Mouse (Mus musculus) lung, embryonic 14.5 days (tissue): ENCODE data around the gene Rpl3l. TPM values are rescaled to one million over a fixed set of nuclear protein-coding genes. Genes with fewer than 3 reads are reported as not detected.

Source experiments
- ATAC-seq: fragments of 200-750 bp; cut with Nextera tagmentation; 2 replicates; pipeline ENCODE4 v1.8.0; 2017; ENCODE audit warnings: mild to moderate bottlenecking, moderate TSS enrichment, moderate library complexity; ENCODE audit not compliant: insufficient read depth
- DNase-seq: peaks from one replicate; pipeline ENCODE4 v3.0.0-alpha.2; 2015
- H3K27ac ChIP-seq: fragments of 300-500 bp; sonication (generic); 2 replicates; pipeline ENCODE4 v1.5.1; 2014; ENCODE audit warnings: low read depth, mild to moderate bottlenecking, moderate library complexity
- H3K27me3 ChIP-seq: fragments of 300-500 bp; sonication (generic); 2 replicates; pipeline ENCODE4 v1.6.1; 2014; ENCODE audit warnings: low read length, control low read depth; ENCODE audit not compliant: insufficient read depth
- H3K36me3 ChIP-seq: fragments of 300-500 bp; sonication (generic); 2 replicates; pipeline ENCODE4 v1.6.1; 2014; ENCODE audit warnings: control low read depth; ENCODE audit not compliant: insufficient read depth
- H3K4me1 ChIP-seq: fragments of 300-500 bp; sonication (generic); 2 replicates; pipeline ENCODE4 v1.6.1; 2014; ENCODE audit warnings: antibody characterized with exemption, control low read depth; ENCODE audit not compliant: insufficient read depth
- H3K4me2 ChIP-seq: fragments of 300-500 bp; sonication (generic); 2 replicates; pipeline ENCODE4 v1.6.1; 2014; ENCODE audit warnings: mild to moderate bottlenecking
- H3K4me3 ChIP-seq: fragments of 300-500 bp; sonication (generic); 2 replicates; pipeline ENCODE4 v1.5.1; 2014; ENCODE audit warnings: low read depth, low read length
- H3K9ac ChIP-seq: fragments of 300-500 bp; sonication (generic); 2 replicates; pipeline ENCODE4 v1.6.1; 2014
- H3K9me3 ChIP-seq: fragments of 300-500 bp; sonication (generic); 2 replicates; pipeline ENCODE4 v1.6.1; 2016; ENCODE audit warnings: low read depth, low read length, control low read depth
- CTCF ChIP-seq: IDR thresholded peaks from 2 replicates; pipeline ENCODE4 v1.5.1; 2016; ENCODE audit warnings: antibody characterized with exemption, low read depth
- WGBS: fragments of 180-500 bp; shearing (Covaris S2); extraction: QIAGEN DNeasy Blood & Tissue Kit; methylation state at CpG from one replicate; pipeline ENCODE4 v1.1.7; 2014; 5-methylcytosine and 5-hydroxymethylcytosine counted together
- polyA plus RNA-seq: library from polyadenylated mRNA; unstranded; fragments of >200 nt; fragmentation: Nextera tagmentation; extraction: Ambion mirVana; gene quantifications from 2 replicates; pipeline ENCODE4 v1.2.1, GENCODE M21; 2014

Rpl3l gene
- polyA plus RNA-seq, 1 experiment from 2014 or later: not detected

GRCm38 (mm10) chr17:24773241-24773640 is 45.6 kb downstream of the Rpl3l start:
- DNase-seq: no peak
- Histone ChIP-seq H3K36me3 (no peaks in the 10 kb centered on the region), H3K4me3 (no peak overlapping the region), H3K4me2 (no peak overlapping the region), H3K9me3 (no peaks in the 10 kb centered on the region), H3K9ac (no peak overlapping the region), H3K27me3 (peaks cover 5% of the 10 kb centered on the region; the same call in 1 of the 2 replicates), H3K27ac (no peak overlapping the region), H3K4me1 (no peaks in the 10 kb centered on the region)
- WGBS: 83% methylated on average over 5 of the region's 5 CpGs
- peak; percentile 22; the same call in 1 of the 2 replicates for TF ChIP-seq CTCF
- ATAC-seq: no peak

GRCm38 (mm10) chr17:24775173-24775572 is 47.6 kb downstream of the Rpl3l start:
- no peak for TF ChIP-seq CTCF
- H3K27ac ChIP-seq: no peak overlapping the region
- no peaks in the 10 kb centered on the region for H3K4me1 ChIP-seq
- no peak for ATAC-seq
- 65% methylated on average over 8 of the region's 8 CpGs for WGBS
- no peak overlapping the region for H3K9ac ChIP-seq
- no peaks in the 10 kb centered on the region for H3K9me3 ChIP-seq
- no peak overlapping the region for H3K4me2 ChIP-seq
- H3K27me3 ChIP-seq: no peaks in the 10 kb centered on the region
- H3K4me3 ChIP-seq: no peak overlapping the region
- no peaks in the 10 kb centered on the region for H3K36me3 ChIP-seq
- no peak for DNase-seq

GRCm38 (mm10) chr17:24777073-24777472 is 49.5 kb downstream of the Rpl3l start:
- H3K27ac ChIP-seq: no peak overlapping the region
- peak; percentile 35 for DNase-seq
- no peaks in the 10 kb centered on the region for H3K9me3 ChIP-seq
- no peaks in the 10 kb centered on the region for H3K36me3 ChIP-seq
- H3K4me2 ChIP-seq: no peak overlapping the region
- no peak overlapping the region for H3K9ac ChIP-seq
- H3K4me3 ChIP-seq: no peak overlapping the region
- no peak for TF ChIP-seq CTCF
- H3K4me1 ChIP-seq: no peaks in the 10 kb centered on the region
- WGBS: 65% methylated on average over 2 of the region's 2 CpGs
- peak; percentile 35; the same call in 1 of the 2 replicates for ATAC-seq
- H3K27me3 ChIP-seq: no peaks in the 10 kb centered on the region

- Histone ChIP-seq H3K4me2 (no peak overlapping the region), H3K27me3 (no peaks in the 10 kb centered on the region), H3K9me3 (no peaks in the 10 kb centered on the region), H3K9ac (no peak overlapping the region), H3K27ac (no peak overlapping the region), H3K4me3 (no peak overlapping the region), H3K36me3 (no peaks in the 10 kb centered on the region), H3K4me1 (no peaks in the 10 kb centered on the region)
- no peak for TF ChIP-seq CTCF
- WGBS: 87% methylated on average over 2 of the region's 2 CpGs
- DNase-seq (no peak), ATAC-seq (no peak)
These were observed 53.2 kb downstream of the Rpl3l start for GRCm38 (mm10) chr17:24780821-24781220.

Other genes starting within 250 kb of the Rpl3l start
- 23.8 and 30.2 TPM in 2 replicates for gene Mlst8, start 248.7 kb upstream of the Rpl3l start, polyA plus RNA-seq
- gene Caskin1, start 239.2 kb upstream of the Rpl3l start, polyA plus RNA-seq: 0.93 and 1.1 TPM in 2 replicates
- gene Traf7, start 199.9 kb upstream of the Rpl3l start, polyA plus RNA-seq: 103 and 106 TPM in 2 replicates
- 2.8 and 3.1 TPM in 2 replicates for gene Rab26, start 193.6 kb upstream of the Rpl3l start, polyA plus RNA-seq
- gene Pkd1, start 178.0 kb upstream of the Rpl3l start, polyA plus RNA-seq: 27.6 and 34.0 TPM in 2 replicates
- gene Tsc2, start 95.2 kb upstream of the Rpl3l start, polyA plus RNA-seq: 62.2 and 66.5 TPM in 2 replicates
- gene Nthl1, start 95.1 kb upstream of the Rpl3l start, polyA plus RNA-seq: 15.9 and 18.6 TPM in 2 replicates
- gene Slc9a3r2, start 77.5 kb upstream of the Rpl3l start, polyA plus RNA-seq: 67.8 and 68.3 TPM in 2 replicates
- gene Npw, start 69.4 kb upstream of the Rpl3l start, polyA plus RNA-seq: 0.78 and 1.0 TPM in 2 replicates
- gene Zfp598, start 58.1 kb upstream of the Rpl3l start, polyA plus RNA-seq: 32.9 and 34.0 TPM in 2 replicates
- 0.83 and 1.3 TPM in 2 replicates for gene Syngr3, start 37.9 kb upstream of the Rpl3l start, polyA plus RNA-seq
- 53.9 and 54.4 TPM in 2 replicates for gene Gfer, start 31.7 kb upstream of the Rpl3l start, polyA plus RNA-seq
- gene Noxo1, start 31.6 kb upstream of the Rpl3l start, polyA plus RNA-seq: 3.5 and 5.0 TPM in 2 replicates
- gene Tbl3, start 20.2 kb upstream of the Rpl3l start, polyA plus RNA-seq: 97.9 and 112 TPM in 2 replicates
- 0.46 and 0.71 TPM in 2 replicates for gene Rnf151, start 9.8 kb upstream of the Rpl3l start, polyA plus RNA-seq
- gene Rps2, start 9.7 kb upstream of the Rpl3l start, polyA plus RNA-seq: 1,798 and 1,884 TPM in 2 replicates
- gene Ndufb10, start 3.3 kb upstream of the Rpl3l start, polyA plus RNA-seq: 211 and 221 TPM in 2 replicates
- gene Msrb1, start 8.8 kb downstream of the Rpl3l start, polyA plus RNA-seq: 35.2 and 37.8 TPM in 2 replicates
- 2.9 and 3.3 TPM in 2 replicates for gene Hs3st6, start 25.2 kb downstream of the Rpl3l start, polyA plus RNA-seq
- not detected in 2 replicates for gene Meiob, start 76.5 kb downstream of the Rpl3l start, polyA plus RNA-seq
- gene Hagh, start 112.3 kb downstream of the Rpl3l start, polyA plus RNA-seq: 23.2 and 24.8 TPM in 2 replicates
- gene Fahd1, start 122.5 kb downstream of the Rpl3l start, polyA plus RNA-seq: 16.5 and 17.1 TPM in 2 replicates
- 0.93 and 1.1 TPM in 2 replicates for gene Igfals, start 138.2 kb downstream of the Rpl3l start, polyA plus RNA-seq
- 53.0 and 56.5 TPM in 2 replicates for gene Nubp2, start 158.5 kb downstream of the Rpl3l start, polyA plus RNA-seq
- 34.8 and 37.2 TPM in 2 replicates for gene Spsb3, start 158.8 kb downstream of the Rpl3l start, polyA plus RNA-seq
- 21.2 and 23.3 TPM in 2 replicates for gene Eme2, start 167.3 kb downstream of the Rpl3l start, polyA plus RNA-seq
- 92.1 and 93.7 TPM in 2 replicates for gene Mrps34, start 167.3 kb downstream of the Rpl3l start, polyA plus RNA-seq
- gene Nme3, start 168.7 kb downstream of the Rpl3l start, polyA plus RNA-seq: 65.1 and 77.1 TPM in 2 replicates
- 32.1 and 34.2 TPM in 2 replicates for gene Mapk8ip3, start 209.2 kb downstream of the Rpl3l start, polyA plus RNA-seq
- gene Jpt2, start 232.9 kb downstream of the Rpl3l start, polyA plus RNA-seq: 140 and 142 TPM in 2 replicates